Mouse (Mus musculus): ENCODE results near the gene 1110008P14Rik. TPM values are rescaled to one million over a fixed set of nuclear protein-coding genes. Genes with fewer than 3 reads are reported as not detected.

1110008P14Rik gene
- polyA plus RNA-seq, 1 experiment from 2014 or later: 74.7 TPM

GRCm38 (mm10) chr2:32344598-32345321, 37.0 kb downstream of the 1110008P14Rik start:
- peaks cover 17% of the 10 kb centered on the region for H3K4me1 ChIP-seq (replicated peaks)
- no peak overlapping the region for H3K9ac ChIP-seq (replicated peaks)
- 0 out of 2 replicates have a peak, but pooled peaks cover 2% of the 10 kb centered on the region for H3K27me3 ChIP-seq
- no peak overlapping the region for H3K4me2 ChIP-seq (replicated peaks)
- H3K4me3 ChIP-seq (replicated peaks): no peak overlapping the region
- H3K27ac ChIP-seq: no peak overlapping the region
- peaks cover 2% of the 10 kb centered on the region; the same call in 1 of the 2 replicates for H3K36me3 ChIP-seq
- 59% methylated on average over 14 of the region's 14 CpGs for WGBS
- no peaks in the 10 kb centered on the region for H3K9me3 ChIP-seq
- ATAC-seq: no peak

- 80% methylated on average over 10 of the region's 10 CpGs for WGBS
- Histone ChIP-seq H3K9ac (replicated peaks) (no peak overlapping the region), H3K9me3 (no peaks in the 10 kb centered on the region), H3K4me2 (replicated peaks) (no peak overlapping the region), H3K4me1 (replicated peaks) (peaks cover 14% of the 10 kb centered on the region), H3K27me3 (0 out of 2 replicates have a peak, but pooled peaks cover 2% of the 10 kb centered on the region), H3K27ac (0 out of 2 replicates have a peak overlapping the region, but pooled peaks have one; percentile 30), H3K4me3 (replicated peaks) (no peak overlapping the region), H3K36me3 (peaks cover 8% of the 10 kb centered on the region; the same call in 1 of the 2 replicates)
- no peak for ATAC-seq
Observed at GRCm38 (mm10) chr2:32344056-32344455, 37.7 kb downstream of the 1110008P14Rik start.

- Histone ChIP-seq H3K36me3 (peaks cover 10% of the 10 kb centered on the region), H3K4me3 (replicated peaks) (no peak overlapping the region), H3K9me3 (no peaks in the 10 kb centered on the region), H3K27ac (0 out of 2 replicates have a peak overlapping the region, but pooled peaks have one; percentile 45), H3K27me3 (0 out of 2 replicates have a peak, but pooled peaks cover 2% of the 10 kb centered on the region), H3K4me1 (replicated peaks) (peaks cover 14% of the 10 kb centered on the region), H3K4me2 (replicated peaks) (no peak overlapping the region), H3K9ac (replicated peaks) (0 out of 2 replicates have a peak overlapping the region, but pooled peaks have one; percentile 0)
- WGBS: 87% methylated on average over 2 of the region's 2 CpGs
- no peak for ATAC-seq
Observed at GRCm38 (mm10) chr2:32343351-32343671, 38.4 kb downstream of the 1110008P14Rik start.

GRCm38 (mm10) chr2:32342539-32343350, 39.0 kb downstream of the 1110008P14Rik start:
- Histone ChIP-seq H3K4me2 (replicated peaks) (no peak overlapping the region), H3K27ac (peak overlapping the region; percentile 45), H3K4me3 (replicated peaks) (no peak overlapping the region), H3K36me3 (peaks cover 15% of the 10 kb centered on the region), H3K4me1 (replicated peaks) (peaks cover 14% of the 10 kb centered on the region), H3K9ac (replicated peaks) (0 out of 2 replicates have a peak overlapping the region, but pooled peaks have one; percentile 0), H3K27me3 (0 out of 2 replicates have a peak, but pooled peaks cover 2% of the 10 kb centered on the region), H3K9me3 (no peaks in the 10 kb centered on the region)
- peak; percentile 44 for ATAC-seq
- WGBS: 69% methylated on average over 6 of the region's 6 CpGs

- Histone ChIP-seq H3K4me1 (replicated peaks) (peaks cover 14% of the 10 kb centered on the region), H3K4me2 (replicated peaks) (no peak overlapping the region), H3K9me3 (no peaks in the 10 kb centered on the region), H3K9ac (replicated peaks) (no peak overlapping the region), H3K4me3 (replicated peaks) (no peak overlapping the region), H3K27ac (no peak overlapping the region), H3K27me3 (0 out of 2 replicates have a peak, but pooled peaks cover 2% of the 10 kb centered on the region), H3K36me3 (peaks cover 22% of the 10 kb centered on the region)
- WGBS: 84% methylated on average over 4 of the region's 4 CpGs
- ATAC-seq: no peak
Observed at GRCm38 (mm10) chr2:32342039-32342438, 39.7 kb downstream of the 1110008P14Rik start.

- Histone ChIP-seq H3K36me3 (peaks cover 26% of the 10 kb centered on the region), H3K4me1 (replicated peaks) (peaks cover 14% of the 10 kb centered on the region), H3K9ac (replicated peaks) (no peak overlapping the region), H3K27me3 (0 out of 2 replicates have a peak, but pooled peaks cover 2% of the 10 kb centered on the region), H3K27ac (no peak overlapping the region), H3K4me2 (replicated peaks) (no peak overlapping the region), H3K9me3 (no peaks in the 10 kb centered on the region), H3K4me3 (replicated peaks) (no peak overlapping the region)
- ATAC-seq: no peak
- WGBS: 84% methylated on average over 4 of the region's 4 CpGs
Observed at GRCm38 (mm10) chr2:32341634-32341939, 40.2 kb downstream of the 1110008P14Rik start.

- no peak overlapping the region for H3K27ac ChIP-seq
- no peaks in the 10 kb centered on the region for H3K9me3 ChIP-seq
- H3K4me1 ChIP-seq (replicated peaks): peaks cover 14% of the 10 kb centered on the region
- 0 out of 2 replicates have a peak, but pooled peaks cover 2% of the 10 kb centered on the region for H3K27me3 ChIP-seq
- H3K4me3 ChIP-seq (replicated peaks): no peak overlapping the region
- H3K4me2 ChIP-seq (replicated peaks): no peak overlapping the region
- no peak overlapping the region for H3K9ac ChIP-seq (replicated peaks)
- 83% methylated on average over 13 of the region's 13 CpGs for WGBS
- no peak for ATAC-seq
- H3K36me3 ChIP-seq: peaks cover 32% of the 10 kb centered on the region
Observed at GRCm38 (mm10) chr2:32340836-32341633, 40.7 kb downstream of the 1110008P14Rik start.

- H3K36me3 ChIP-seq: peaks cover 41% of the 10 kb centered on the region
- H3K9ac ChIP-seq (replicated peaks): no peak overlapping the region
- 41% methylated on average over 26 of the region's 26 CpGs for WGBS
- no peak overlapping the region for H3K4me3 ChIP-seq (replicated peaks)
- ATAC-seq: no peak
- H3K4me2 ChIP-seq (replicated peaks): no peak overlapping the region
- H3K9me3 ChIP-seq: no peaks in the 10 kb centered on the region
- no peak overlapping the region for H3K27ac ChIP-seq
- H3K4me1 ChIP-seq (replicated peaks): peaks cover 14% of the 10 kb centered on the region
- 0 out of 2 replicates have a peak, but pooled peaks cover 2% of the 10 kb centered on the region for H3K27me3 ChIP-seq
Observed at GRCm38 (mm10) chr2:32339912-32340642, 41.7 kb downstream of the 1110008P14Rik start.

- ATAC-seq: no peak
- 57% methylated on average over 15 of the region's 15 CpGs for WGBS
- Histone ChIP-seq H3K27ac (no peak overlapping the region), H3K4me1 (replicated peaks) (no peaks in the 10 kb centered on the region), H3K4me2 (replicated peaks) (no peak overlapping the region), H3K36me3 (peaks cover 69% of the 10 kb centered on the region), H3K27me3 (0 out of 2 replicates have a peak, but pooled peaks cover 2% of the 10 kb centered on the region), H3K9me3 (no peaks in the 10 kb centered on the region), H3K4me3 (replicated peaks) (no peak overlapping the region), H3K9ac (replicated peaks) (no peak overlapping the region)
Observed at GRCm38 (mm10) chr2:32335888-32336287, 45.9 kb downstream of the 1110008P14Rik start.

GRCm38 (mm10) chr2:32332159-32332558, 49.6 kb downstream of the 1110008P14Rik start:
- no peak for ATAC-seq
- H3K9me3 ChIP-seq: no peaks in the 10 kb centered on the region
- H3K9ac ChIP-seq (replicated peaks): no peak overlapping the region
- H3K4me2 ChIP-seq (replicated peaks): no peak overlapping the region
- WGBS: 81% methylated on average over 5 of the region's 5 CpGs
- H3K27ac ChIP-seq: no peak overlapping the region
- H3K36me3 ChIP-seq: peaks cover 52% of the 10 kb centered on the region
- no peak overlapping the region for H3K4me3 ChIP-seq (replicated peaks)
- no peaks in the 10 kb centered on the region for H3K27me3 ChIP-seq
- H3K4me1 ChIP-seq (replicated peaks): no peaks in the 10 kb centered on the region

GRCm38 (mm10) chr2:32329531-32329930, 52.2 kb downstream of the 1110008P14Rik start:
- 0 out of 2 replicates have a peak overlapping the region, but pooled peaks have one; percentile 28 for H3K9ac ChIP-seq (replicated peaks)
- peaks cover 28% of the 10 kb centered on the region for H3K36me3 ChIP-seq
- H3K4me2 ChIP-seq (replicated peaks): no peak overlapping the region
- H3K27ac ChIP-seq: no peak overlapping the region
- 62% methylated on average over 6 of the region's 6 CpGs for WGBS
- no peaks in the 10 kb centered on the region for H3K27me3 ChIP-seq
- no peaks in the 10 kb centered on the region for H3K4me1 ChIP-seq (replicated peaks)
- ATAC-seq: no peak
- H3K4me3 ChIP-seq (replicated peaks): no peak overlapping the region
- no peaks in the 10 kb centered on the region for H3K9me3 ChIP-seq

All from midbrain, embryonic 13.5 days (tissue).